Mouse (Mus musculus) lung, adult 2 months (tissue): ENCODE measurements around the gene Mterf1b.

Experiments
- CTCF ChIP-seq: fragments of 200-500 bp; IDR thresholded peaks from 2 replicates; pipeline ENCODE4 v1.5.1; 2011; ENCODE audit warnings: mild to moderate bottlenecking, low read length, control low read depth; ENCODE audit not compliant: insufficient read depth
- POLR2A ChIP-seq: fragments of 200-500 bp; IDR thresholded peaks from 2 replicates; pipeline ENCODE4 v1.6.1; 2011; ENCODE audit warnings: low read depth, mild to moderate bottlenecking, control low read depth, low read length, borderline replicate concordance; ENCODE audit errors: extremely low read depth

GRCm38 (mm10) chr5:4232163-4232562 lies 40.0 kb downstream of the Mterf1b start:
- TF ChIP-seq CTCF (no peak), POLR2A (no peak)
